Mouse (Mus musculus): ENCODE measurements at regions not wholly inside any gene's neighbourhood (a gene's known extent, or its start where the extent isn't known, plus 50 kb on each side); places are given as distances from the start of the nearest gene placed in this dataset.
A peak's percentile ranks its signal among the peaks of the same experiment; 100 is the strongest.

DNA sequence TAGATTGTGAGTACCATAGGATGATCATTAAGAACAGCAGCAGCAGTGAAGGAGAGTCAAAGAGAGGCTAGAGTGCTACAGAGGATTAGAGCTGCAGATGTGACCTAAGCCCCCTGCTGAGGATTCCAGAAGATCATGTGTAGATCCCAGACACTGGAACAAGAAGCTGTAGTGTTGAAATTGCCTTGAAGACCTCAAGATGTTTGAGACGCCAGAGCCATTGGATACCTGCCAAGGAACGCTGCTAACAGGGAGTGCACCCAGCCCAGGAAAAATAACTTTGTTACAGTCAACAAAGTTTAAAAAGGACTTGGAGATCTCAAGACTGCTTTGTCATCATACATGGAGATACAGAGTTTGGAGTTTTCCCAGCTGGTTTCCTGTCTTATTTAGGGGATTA lies 955.0 kb upstream of the Pcdh10 start:
- Histone ChIP-seq H3K4me3 (ENCODE audit: low read depth, low read length) (no peak overlapping the region), H3K36me3 (ENCODE audit: control insufficient read depth, insufficient read depth, low read length) (no peaks in the 10 kb centered on the region), H3K9ac (ENCODE audit: low read depth, low read length) (no peak overlapping the region), H3K27ac (replicated peaks; ENCODE audit: low read depth, low read length) (no peak overlapping the region), H3K4me2 (ENCODE audit: low read depth, low read length) (no peak overlapping the region), H3K4me1 (ENCODE audit: control insufficient read depth, insufficient read depth, low read length) (no peaks in the 10 kb centered on the region), H3K27me3 (replicated peaks; ENCODE audit: control insufficient read depth, insufficient read depth, low read length) (no peaks in the 10 kb centered on the region), H3K9me3 (ENCODE audit: control insufficient read depth, low read length) (no peaks in the 10 kb centered on the region)
- DNase-seq (ENCODE audit: low spot score) (peak; percentile 75), ATAC-seq (ENCODE audit: low read depth) (peak; percentile 22; the same call in 1 of the 2 replicates)
- 45% methylated on average over 2 of the region's 2 CpGs for WGBS

DNA sequence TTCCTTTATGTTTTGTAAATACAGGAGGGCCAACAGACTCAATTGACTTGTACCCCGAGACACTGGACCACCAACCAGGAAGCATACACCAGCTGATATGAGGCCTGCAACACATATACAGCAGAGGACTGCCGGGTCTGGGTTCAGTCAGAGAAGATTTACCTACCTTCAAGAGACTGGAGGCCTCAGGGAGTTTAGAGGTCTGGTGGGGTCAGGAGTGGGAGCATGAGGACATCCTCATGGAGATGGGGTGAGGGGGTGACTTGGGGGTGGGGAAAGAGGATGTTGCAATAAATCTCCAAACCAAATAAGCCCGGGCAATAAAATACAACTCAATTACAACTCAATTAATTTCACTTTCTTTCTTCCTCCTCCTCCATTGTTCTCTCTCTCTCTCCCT lies 910.1 kb upstream of the Pcdh10 start:
- Histone ChIP-seq H3K4me3 (ENCODE audit: low read depth, low read length) (no peak overlapping the region), H3K4me2 (ENCODE audit: low read depth, low read length) (no peak overlapping the region), H3K36me3 (ENCODE audit: control insufficient read depth, insufficient read depth, low read length) (no peaks in the 10 kb centered on the region), H3K4me1 (ENCODE audit: control insufficient read depth, insufficient read depth, low read length) (no peaks in the 10 kb centered on the region), H3K9ac (ENCODE audit: low read depth, low read length) (no peak overlapping the region), H3K27me3 (replicated peaks; ENCODE audit: control insufficient read depth, insufficient read depth, low read length) (no peaks in the 10 kb centered on the region), H3K9me3 (ENCODE audit: control insufficient read depth, low read length) (no peaks in the 10 kb centered on the region), H3K27ac (replicated peaks; ENCODE audit: low read depth, low read length) (no peak overlapping the region)
- 66% methylated on average over 3 of the region's 3 CpGs for WGBS
- DNase-seq (ENCODE audit: low spot score) (no peak), ATAC-seq (ENCODE audit: low read depth) (no peak)
